Mouse (Mus musculus): ENCODE data around the gene Cadm1.

DNA sequence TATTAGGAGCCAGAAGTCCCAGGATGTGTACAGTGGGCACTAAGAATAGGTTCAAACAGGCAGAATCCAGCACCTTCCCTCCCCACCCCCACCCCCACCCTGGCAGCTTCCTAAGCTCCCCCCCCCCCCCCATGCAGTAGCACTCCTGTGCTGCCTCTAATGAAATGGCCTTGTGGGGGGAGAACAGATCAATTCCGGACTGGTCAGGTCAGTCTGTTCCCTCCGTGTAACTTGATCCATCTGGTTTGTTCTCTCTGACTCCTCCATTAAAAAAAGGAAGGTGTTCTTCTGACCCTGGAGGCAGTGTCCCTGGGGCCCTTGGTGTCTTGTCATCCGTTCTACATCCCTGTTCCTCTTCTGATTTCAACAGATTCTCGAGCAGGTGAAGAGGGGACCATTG is 317.8 kb downstream of the Cadm1 start:
- TF ChIP-seq CTCF (IDR thresholded peaks at IDR 0.05 in 2 of 3, conservative IDR thresholded peaks at IDR 0.05 in 1 of 3; ENCODE audit: control insufficient read depth in 1 of 3, insufficient read depth in 1 of 3, low read depth in 2 of 3, low read length in 3 of 3, poor library complexity in 1 of 3, severe bottlenecking in 1 of 3) (no peak), USF2 (IDR thresholded peaks at IDR 0.05; ENCODE audit: borderline replicate concordance in 1 of 2, insufficient read depth in 1 of 2, low read depth in 1 of 2, low read length in 2 of 2) (no peak)
